Mouse (Mus musculus) ES-E14 (cell line): ENCODE measurements around the gene Xylt1.

Experiments used
- CHD2 ChIP-seq: IDR thresholded peaks from 2 replicates; pipeline ENCODE4 v1.6.1; 2014; ENCODE audit warnings: mild to moderate bottlenecking, low read depth, low read length, inconsistent platforms
- HCFC1 ChIP-seq: IDR thresholded peaks from 2 replicates; pipeline ENCODE4 v1.6.1; 2012; ENCODE audit warnings: low read length, inconsistent platforms, borderline replicate concordance; ENCODE audit not compliant: insufficient read depth
- MAFK ChIP-seq: IDR thresholded peaks from 2 replicates; pipeline ENCODE4 v1.6.1; 2014; ENCODE audit warnings: mild to moderate bottlenecking, low read depth, low read length, inconsistent platforms; ENCODE audit not compliant: insufficient read depth
- ZC3H11A ChIP-seq: IDR thresholded peaks from 2 replicates; pipeline ENCODE4 v1.6.1; 2012; ENCODE audit warnings: low read depth, mild to moderate bottlenecking, inconsistent platforms, low read length, borderline replicate concordance
- ZNF384 ChIP-seq: IDR thresholded peaks from 2 replicates; pipeline ENCODE4 v1.6.1; 2012; ENCODE audit warnings: low read depth, low read length, inconsistent platforms

DNA sequence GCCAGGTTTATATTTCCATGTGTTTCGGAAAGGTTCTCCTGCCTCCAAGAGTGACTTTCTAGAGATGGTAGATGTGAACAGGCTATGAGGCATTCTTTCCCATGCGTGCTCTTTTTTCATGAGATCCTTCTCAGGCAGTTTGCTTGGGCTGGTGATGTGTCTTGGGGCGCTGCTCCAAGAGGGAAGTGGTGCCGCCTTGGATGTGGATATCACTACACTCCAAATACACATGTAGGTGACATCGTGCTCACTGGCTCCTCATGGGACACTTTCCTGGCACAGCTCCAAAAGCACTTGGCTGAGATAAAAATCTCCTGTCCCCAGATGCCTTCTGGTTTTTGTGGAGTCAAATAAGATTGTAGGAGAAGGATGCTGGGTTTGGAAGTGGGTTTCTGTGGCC is 31.6 kb downstream of the Xylt1 start:
- TF ChIP-seq HCFC1 (no peak), ZC3H11A (no peak), CHD2 (no peak), ZNF384 (no peak), MAFK (no peak)
